Mouse (Mus musculus): Measurements from ENCODE around the gene Zfp148.

DNA sequence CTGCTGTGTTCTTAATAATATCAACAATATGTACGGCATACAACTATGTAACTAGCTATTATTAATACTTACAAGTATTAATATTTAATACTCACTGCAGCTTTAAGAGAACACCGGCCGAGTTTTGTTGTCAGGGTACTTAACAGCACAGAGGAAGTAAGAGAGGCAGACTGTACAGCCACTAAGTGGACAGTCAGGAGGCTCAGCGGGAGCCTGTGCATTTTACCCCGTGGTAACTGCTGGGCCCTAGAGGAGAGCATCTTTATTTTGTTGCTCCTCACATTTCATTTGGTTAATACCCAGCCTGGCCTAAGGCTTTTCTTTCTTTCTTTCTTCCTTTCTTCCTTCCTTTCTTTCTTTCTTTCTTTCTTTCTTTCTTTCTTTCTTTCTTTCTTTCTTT is 8.0 kb upstream of the Zfp148 start:
- TF ChIP-seq HCFC1 (IDR thresholded peaks at IDR 0.05; ENCODE audit: borderline replicate concordance, insufficient read depth, low read length) (no peak), CHD2 (IDR thresholded peaks at IDR 0.05; ENCODE audit: low read depth, low read length) (no peak), MAFK (IDR thresholded peaks at IDR 0.05; ENCODE audit: insufficient read depth, low read depth, low read length) (no peak)

All from ES-E14 (cell line).